In genomic region chr1:66263220-66263619, GRCm38 (mm10) we compare ENCODE assay signal across 16 mouse cellular contexts.
"Had no signal": no experiment of that assay in that cellular context is flagged by ENCODE, and none has a peak within 500 bp of the region (broad histone marks: within the 10 kb centered on the region; RNA-seq: fewer than 3 reads in every experiment).

No protein-coding gene starts in this region.

- H3K9me3 ChIP-seq: limb, embryonic 15.5 days; liver, embryonic 12.5 days; midbrain, embryonic 10.5 days had no signal

- H3K27me3 ChIP-seq: limb, embryonic 15.5 days; liver, embryonic 12.5 days had no signal

- DNase-seq: kidney, adult 9 months; kidney, postnatal 36 days; layer of hippocampus, adult 9-11 months; layer of hippocampus, postnatal 36 days; lung, embryonic 14.5 days; lung, postnatal 10 days; lung, postnatal 4 days; right cerebral cortex, postnatal 4 days; spleen, adult 18-20 months; thymus, adult 18-20 months; thymus, postnatal 14 days had no signal

- H3K27ac ChIP-seq: kidney, postnatal 0 days; limb, embryonic 15.5 days; liver, embryonic 12.5 days; midbrain, embryonic 10.5 days had no signal

- H3K36me3 ChIP-seq: limb, embryonic 15.5 days; liver, embryonic 12.5 days; midbrain, embryonic 10.5 days had no signal

- H3K9ac ChIP-seq: limb, embryonic 15.5 days; liver, embryonic 12.5 days; lung, embryonic 14.5 days had no signal

- H3K4me2 ChIP-seq: limb, embryonic 15.5 days; liver, embryonic 12.5 days; lung, embryonic 14.5 days had no signal

- ATAC-seq: liver, embryonic 12.5 days; midbrain, embryonic 16.5 days had no signal

- H3K4me3 ChIP-seq: limb, embryonic 15.5 days; liver, embryonic 12.5 days; midbrain, embryonic 10.5 days had no signal

- H3K4me1 ChIP-seq: limb, embryonic 15.5 days; liver, embryonic 12.5 days had no signal
